Mouse (Mus musculus): ENCODE results near the gene Gnat1.

- no peak for TF ChIP-seq CTCF (IDR thresholded peaks at IDR 0.05; ENCODE audit: insufficient read depth, low read length)
- TF ChIP-seq POLR2A (IDR thresholded peaks at IDR 0.05; ENCODE audit: borderline replicate concordance, extremely low read depth, low read depth, low read length): no peak
Measured at GRCm38 (mm10) chr9:107669480-107669945, 10.0 kb downstream of the Gnat1 start, which contains the start of gene Slc38a3.
